Mouse (Mus musculus): ENCODE measurements around the gene Olfr601. TPM values are rescaled to one million over a fixed set of nuclear protein-coding genes. Genes with fewer than 3 reads are reported as not detected.
"Not testable (repeated sequence)": the region's sequence is repeated elsewhere in the genome, so short reads cannot be mapped to it uniquely, and the experiment has no call there.

Olfr601 gene
- total and polyA plus RNA-seq, 2 experiments, result not detected

- 90% methylated on average over 1 of the region's 1 CpGs for WGBS
- no peak within 1 kb of the TSS for H3K4me3 ChIP-seq (ENCODE audit: insufficient read depth, low read depth, low read length)
- H3K27me3 ChIP-seq (ENCODE audit: control insufficient read depth, insufficient read depth, low read length), result no peaks in the 10 kb centered on the region
- no peaks in the 10 kb centered on the region for H3K79me2 ChIP-seq (ENCODE audit: control insufficient read depth, insufficient read depth, low read length)
- H3K9ac ChIP-seq (ENCODE audit: low read depth, low read length), result no peak within 1 kb of the TSS
- no peak for DNase-seq (ENCODE audit: extremely low read depth, low read depth, low spot score)
- H3K4me1 ChIP-seq (ENCODE audit: control insufficient read depth, insufficient read depth, low read length), result no peaks in the 10 kb centered on the region
- no peak within 1 kb of the TSS for H3K27ac ChIP-seq (replicated peaks; ENCODE audit: insufficient read depth, low read depth, low read length)
- TF ChIP-seq CTCF (IDR thresholded peaks at IDR 0.05; ENCODE audit: low read depth, low read length), result no peak
- no peak for TF ChIP-seq POLR2A (IDR thresholded peaks at IDR 0.05; ENCODE audit: extremely low read depth, insufficient read depth, low read length)
- H3K36me3 ChIP-seq (ENCODE audit: control insufficient read depth, insufficient read depth, low read length), result no peaks in the 10 kb centered on the region
Measured at GRCm38 (mm10) chr7:103335617-103336016, 26.8 kb downstream of the Olfr601 start, which contains the start of gene Olfr599. Gene Olfr599 (plus strand): TSS chr7:103335917.

- H3K36me3 ChIP-seq (ENCODE audit: control insufficient read depth, insufficient read depth, low read length), result no peaks in the 10 kb centered on the region
- DNase-seq (ENCODE audit: extremely low read depth, low read depth, low spot score), result no peak
- H3K4me1 ChIP-seq (ENCODE audit: control insufficient read depth, insufficient read depth, low read length), result no peaks in the 10 kb centered on the region
- no peaks in the 10 kb centered on the region for H3K79me2 ChIP-seq (ENCODE audit: control insufficient read depth, insufficient read depth, low read length)
- H3K27ac ChIP-seq (replicated peaks; ENCODE audit: insufficient read depth, low read depth, low read length), result no peak within 1 kb of the TSS
- H3K27me3 ChIP-seq (ENCODE audit: control insufficient read depth, insufficient read depth, low read length), result no peaks in the 10 kb centered on the region
- H3K9ac ChIP-seq (ENCODE audit: low read depth, low read length), result no peak within 1 kb of the TSS
- H3K4me3 ChIP-seq (ENCODE audit: insufficient read depth, low read depth, low read length), result no peak within 1 kb of the TSS
- no peak for TF ChIP-seq POLR2A (IDR thresholded peaks at IDR 0.05; ENCODE audit: extremely low read depth, insufficient read depth, low read length)
- TF ChIP-seq CTCF (IDR thresholded peaks at IDR 0.05; ENCODE audit: low read depth, low read length), result no peak
Measured at GRCm38 (mm10) chr7:103323268-103323667, 39.2 kb downstream of the Olfr601 start, which contains the start of gene Olfr598. Gene Olfr598 (plus strand): TSS chr7:103323568.

- not testable (repeated sequence) for H3K79me2 ChIP-seq (ENCODE audit: control insufficient read depth, insufficient read depth, low read length); H3K4me3 ChIP-seq (ENCODE audit: insufficient read depth, low read depth, low read length); H3K27me3 ChIP-seq (ENCODE audit: control insufficient read depth, insufficient read depth, low read length); H3K9ac ChIP-seq (ENCODE audit: low read depth, low read length); DNase-seq (ENCODE audit: extremely low read depth, low read depth, low spot score); H3K4me1 ChIP-seq (ENCODE audit: control insufficient read depth, insufficient read depth, low read length); H3K36me3 ChIP-seq (ENCODE audit: control insufficient read depth, insufficient read depth, low read length); H3K27ac ChIP-seq (replicated peaks; ENCODE audit: insufficient read depth, low read depth, low read length)
- 93% methylated on average over 2 of the region's 2 CpGs for whole genome bisulfite sequencing
Measured at GRCm38 (mm10) chr7:103316015-103316414, 46.4 kb downstream of the Olfr601 start, which contains the start of gene Olfr597. Gene Olfr597 (plus strand): TSS chr7:103316315.

Other genes starting within 250 kb of the Olfr601 start
- not detected in 2 replicates for gene Olfr586, start 237.0 kb downstream of the Olfr601 start, total RNA-seq (2014; rRNA removed)
- gene Olfr586, start 237.0 kb downstream of the Olfr601 start, polyA plus RNA-seq (2012; rRNA removed), result not detected in 2 replicates
- gene Olfr588-ps1, start 221.8 kb downstream of the Olfr601 start, total RNA-seq (2014; rRNA removed), result not detected in 2 replicates
- not detected in 2 replicates for gene Olfr588-ps1, start 221.8 kb downstream of the Olfr601 start, polyA plus RNA-seq (2012; rRNA removed)
- not detected in 2 replicates for gene Olfr589, start 206.3 kb downstream of the Olfr601 start, total RNA-seq (2014; rRNA removed)
- not detected in 2 replicates for gene Olfr589, start 206.3 kb downstream of the Olfr601 start, polyA plus RNA-seq (2012; rRNA removed)
- not detected in 2 replicates for gene Olfr591, start 184.3 kb downstream of the Olfr601 start, total RNA-seq (2014; rRNA removed)
- gene Olfr591, start 184.3 kb downstream of the Olfr601 start, polyA plus RNA-seq (2012; rRNA removed), result not detected in 2 replicates
- not detected in 2 replicates for gene Olfr592, start 177.9 kb downstream of the Olfr601 start, total RNA-seq (2014; rRNA removed)
- not detected in 2 replicates for gene Olfr592, start 177.9 kb downstream of the Olfr601 start, polyA plus RNA-seq (2012; rRNA removed)
- not detected in 2 replicates for gene Olfr593, start 150.8 kb downstream of the Olfr601 start, total RNA-seq (2014; rRNA removed)
- gene Olfr593, start 150.8 kb downstream of the Olfr601 start, polyA plus RNA-seq (2012; rRNA removed), result not detected in 2 replicates
- not detected in 2 replicates for gene Olfr594, start 145.7 kb downstream of the Olfr601 start, total RNA-seq (2014; rRNA removed)
- gene Olfr594, start 145.7 kb downstream of the Olfr601 start, polyA plus RNA-seq (2012; rRNA removed), result not detected in 2 replicates
- not detected in 2 replicates for gene Usp17ld, start 110.2 kb downstream of the Olfr601 start, total RNA-seq (2014; rRNA removed)
- not detected in 2 replicates for gene Usp17ld, start 110.2 kb downstream of the Olfr601 start, polyA plus RNA-seq (2012; rRNA removed)
- not detected in 2 replicates for gene Olfr596, start 57.0 kb downstream of the Olfr601 start, total RNA-seq (2014; rRNA removed)
- not detected in 2 replicates for gene Olfr596, start 57.0 kb downstream of the Olfr601 start, polyA plus RNA-seq (2012; rRNA removed)
- not detected in 2 replicates for gene Olfr597, start 46.3 kb downstream of the Olfr601 start, total RNA-seq (2014; rRNA removed)
- not detected in 2 replicates for gene Olfr597, start 46.3 kb downstream of the Olfr601 start, polyA plus RNA-seq (2012; rRNA removed)
- gene Olfr598, start 39.1 kb downstream of the Olfr601 start, total RNA-seq (2014; rRNA removed), result not detected in 2 replicates
- gene Olfr598, start 39.1 kb downstream of the Olfr601 start, polyA plus RNA-seq (2012; rRNA removed), result not detected in 2 replicates
- gene Olfr599, start 26.7 kb downstream of the Olfr601 start, total RNA-seq (2014; rRNA removed), result not detected in 2 replicates
- not detected in 2 replicates for gene Olfr599, start 26.7 kb downstream of the Olfr601 start, polyA plus RNA-seq (2012; rRNA removed)
- not detected in 2 replicates for gene Olfr600, start 13.0 kb downstream of the Olfr601 start, total RNA-seq (2014; rRNA removed)
- not detected in 2 replicates for gene Olfr600, start 13.0 kb downstream of the Olfr601 start, polyA plus RNA-seq (2012; rRNA removed)
- not detected in 2 replicates for gene Olfr603, start 23.5 kb upstream of the Olfr601 start, total RNA-seq (2014; rRNA removed)
- gene Olfr603, start 23.5 kb upstream of the Olfr601 start, polyA plus RNA-seq (2012; rRNA removed), result not detected in 2 replicates
- gene Usp17lc, start 52.4 kb upstream of the Olfr601 start, total RNA-seq (2014; rRNA removed), result not detected in 2 replicates
- gene Usp17lc, start 52.4 kb upstream of the Olfr601 start, polyA plus RNA-seq (2012; rRNA removed), result not detected in 2 replicates
- gene Olfr605, start 82.8 kb upstream of the Olfr601 start, total RNA-seq (2014; rRNA removed), result not detected in 2 replicates
- not detected in 2 replicates for gene Olfr605, start 82.8 kb upstream of the Olfr601 start, polyA plus RNA-seq (2012; rRNA removed)
- gene Olfr606, start 86.4 kb upstream of the Olfr601 start, total RNA-seq (2014; rRNA removed), result not detected in 2 replicates
- not detected in 2 replicates for gene Olfr606, start 86.4 kb upstream of the Olfr601 start, polyA plus RNA-seq (2012; rRNA removed)
- not detected in 2 replicates for gene Olfr607, start 101.5 kb upstream of the Olfr601 start, total RNA-seq (2014; rRNA removed)
- gene Olfr607, start 101.5 kb upstream of the Olfr601 start, polyA plus RNA-seq (2012; rRNA removed), result not detected in 2 replicates
- not detected in 2 replicates for gene Olfr608, start 107.2 kb upstream of the Olfr601 start, total RNA-seq (2014; rRNA removed)
- gene Olfr608, start 107.2 kb upstream of the Olfr601 start, polyA plus RNA-seq (2012; rRNA removed), result not detected in 2 replicates
- not detected in 2 replicates for gene Olfr609, start 135.4 kb upstream of the Olfr601 start, total RNA-seq (2014; rRNA removed)
- not detected in 2 replicates for gene Olfr609, start 135.4 kb upstream of the Olfr601 start, polyA plus RNA-seq (2012; rRNA removed)
- not detected in 2 replicates for gene Olfr610, start 149.5 kb upstream of the Olfr601 start, total RNA-seq (2014; rRNA removed)
- not detected in 2 replicates for gene Olfr610, start 149.5 kb upstream of the Olfr601 start, polyA plus RNA-seq (2012; rRNA removed)
- gene Olfr611, start 158.2 kb upstream of the Olfr601 start, total RNA-seq (2014; rRNA removed), result not detected in 2 replicates
- not detected in 2 replicates for gene Olfr611, start 158.2 kb upstream of the Olfr601 start, polyA plus RNA-seq (2012; rRNA removed)
- not detected in 2 replicates for gene Olfr612, start 180.1 kb upstream of the Olfr601 start, total RNA-seq (2014; rRNA removed)
- gene Olfr612, start 180.1 kb upstream of the Olfr601 start, polyA plus RNA-seq (2012; rRNA removed), result not detected in 2 replicates
- not detected in 2 replicates for gene Olfr613, start 185.4 kb upstream of the Olfr601 start, total RNA-seq (2014; rRNA removed)
- gene Olfr613, start 185.4 kb upstream of the Olfr601 start, polyA plus RNA-seq (2012; rRNA removed), result not detected in 2 replicates
- not detected in 2 replicates for gene Olfr615, start 193.4 kb upstream of the Olfr601 start, total RNA-seq (2014; rRNA removed)
- not detected in 2 replicates for gene Olfr615, start 193.4 kb upstream of the Olfr601 start, polyA plus RNA-seq (2012; rRNA removed)
- gene Olfr616, start 206.5 kb upstream of the Olfr601 start, total RNA-seq (2014; rRNA removed), result not detected in 2 replicates
- not detected in 2 replicates for gene Olfr616, start 206.5 kb upstream of the Olfr601 start, polyA plus RNA-seq (2012; rRNA removed)
- gene Olfr617, start 210.4 kb upstream of the Olfr601 start, total RNA-seq (2014; rRNA removed), result not detected in 2 replicates
- not detected in 2 replicates for gene Olfr617, start 210.4 kb upstream of the Olfr601 start, polyA plus RNA-seq (2012; rRNA removed)
- gene Olfr618, start 227.4 kb upstream of the Olfr601 start, total RNA-seq (2014; rRNA removed), result not detected in 2 replicates
- gene Olfr618, start 227.4 kb upstream of the Olfr601 start, polyA plus RNA-seq (2012; rRNA removed), result not detected in 2 replicates
- gene Olfr619, start 237.9 kb upstream of the Olfr601 start, total RNA-seq (2014; rRNA removed), result not detected in 2 replicates
- gene Olfr619, start 237.9 kb upstream of the Olfr601 start, polyA plus RNA-seq (2012; rRNA removed), result not detected in 2 replicates
- not detected in 2 replicates for gene Olfr620, start 249.9 kb upstream of the Olfr601 start, total RNA-seq (2014; rRNA removed)
- gene Olfr620, start 249.9 kb upstream of the Olfr601 start, polyA plus RNA-seq (2012; rRNA removed), result not detected in 2 replicates

Data from liver, adult 2 months (tissue).